Mouse (Mus musculus) embryonic facial prominence, embryonic 14.5 days (tissue): Measurements from ENCODE around the gene Elovl2. TPM values are rescaled to one million over a fixed set of nuclear protein-coding genes. Genes with fewer than 3 reads are reported as not detected.
A peak's percentile ranks its signal among the peaks of the same experiment; 100 is the strongest.
"Not testable (repeated sequence)": the region's sequence is repeated elsewhere in the genome, so short reads cannot be mapped to it uniquely, and the experiment has no call there.

Source experiments
- ATAC-seq: fragments of 200-750 bp; cut with Nextera tagmentation; 2 replicates; pipeline ENCODE4 v1.8.0; 2017; ENCODE audit warnings: low read depth, moderate number of reproducible peaks, moderate TSS enrichment
- DNase-seq: peaks from one replicate; pipeline ENCODE4 v3.0.0-alpha.2; 2015; ENCODE audit warnings: low spot score
- H3K27ac ChIP-seq: fragments of 300-500 bp; sonication (generic); replicated peaks from 2 replicates; pipeline ENCODE4 v1.5.1; 2014; ENCODE audit warnings: low read depth, mild to moderate bottlenecking, low read length, moderate library complexity
- H3K27me3 ChIP-seq: fragments of 300-500 bp; sonication (generic); replicated peaks from 2 replicates; pipeline ENCODE4 v1.6.1; 2014; ENCODE audit warnings: low read length; ENCODE audit not compliant: control insufficient read depth, insufficient read depth
- H3K36me3 ChIP-seq: fragments of 300-500 bp; sonication (generic); 2 replicates; pipeline ENCODE4 v1.6.1; 2014; ENCODE audit warnings: low read length, mixed read lengths; ENCODE audit not compliant: control insufficient read depth, insufficient read depth
- H3K4me1 ChIP-seq: fragments of 300-500 bp; sonication (generic); 2 replicates; pipeline ENCODE4 v1.6.1; 2014; ENCODE audit warnings: antibody characterized with exemption, low read length; ENCODE audit not compliant: control insufficient read depth, insufficient read depth
- H3K4me2 ChIP-seq: fragments of 300-500 bp; sonication (generic); 2 replicates; pipeline ENCODE4 v1.6.1; 2014; ENCODE audit warnings: low read depth, mild to moderate bottlenecking, low read length, moderate library complexity, mixed read lengths
- H3K4me3 ChIP-seq: fragments of 300-500 bp; sonication (generic); 2 replicates; pipeline ENCODE4 v1.5.1; 2014; ENCODE audit warnings: low read depth, mild to moderate bottlenecking, low read length
- H3K9ac ChIP-seq: fragments of 300-500 bp; sonication (generic); 2 replicates; pipeline ENCODE4 v1.6.1; 2014; ENCODE audit warnings: low read depth, mild to moderate bottlenecking, low read length, moderate library complexity, mixed read lengths
- H3K9me3 ChIP-seq: fragments of 300-500 bp; sonication (generic); 2 replicates; pipeline ENCODE4 v1.6.1; 2016; ENCODE audit warnings: low read length; ENCODE audit not compliant: control insufficient read depth
- WGBS: fragments of 180-500 bp; shearing (Covaris S2); extraction: QIAGEN DNeasy Blood & Tissue Kit; methylation state at CpG from one replicate; pipeline ENCODE4 v1.1.7; 2014; 5-methylcytosine and 5-hydroxymethylcytosine counted together
- polyA plus RNA-seq: library from polyadenylated mRNA; unstranded; fragments of >200 nt; fragmentation: Nextera tagmentation; extraction: Ambion mirVana; gene quantifications from 2 replicates; pipeline ENCODE4 v1.2.1, GENCODE M21; 2014

The Elovl2 gene
- polyA plus RNA-seq, 1 experiment from 2014 or later, result 2.8 TPM

GRCm38 (mm10) chr13:41252141-41252540 lies 31.9 kb upstream of the Elovl2 start:
- WGBS, result 78% methylated on average over 6 of the region's 6 CpGs

GRCm38 (mm10) chr13:41251667-41252066 lies 31.5 kb upstream of the Elovl2 start:
- Histone ChIP-seq H3K27me3 (no peaks in the 10 kb centered on the region), H3K4me3 (no peak overlapping the region; the same call in 1 of the 2 replicates), H3K9me3 (no peaks in the 10 kb centered on the region), H3K27ac (no peak overlapping the region), H3K36me3 (no peaks in the 10 kb centered on the region; the same call in 1 of the 2 replicates), H3K4me2 (no peak overlapping the region), H3K9ac (no peak overlapping the region), H3K4me1 (no peaks in the 10 kb centered on the region)
- ATAC-seq (no peak), DNase-seq (no peak)
- 65% methylated on average over 5 of the region's 5 CpGs for WGBS

More at GRCm38 (mm10) chr13:41252141-41252540, 31.9 kb upstream of the Elovl2 start:
- H3K9me3 ChIP-seq, result no peaks in the 10 kb centered on the region
- no peaks in the 10 kb centered on the region for H3K4me1 ChIP-seq
- DNase-seq (no peak), ATAC-seq (no peak)
- H3K36me3 ChIP-seq, result no peaks in the 10 kb centered on the region; the same call in 1 of the 2 replicates
- H3K4me2 ChIP-seq, result no peak overlapping the region
- no peaks in the 10 kb centered on the region for H3K27me3 ChIP-seq
- H3K27ac ChIP-seq, result no peak overlapping the region
- H3K4me3 ChIP-seq, result no peak overlapping the region
- H3K9ac ChIP-seq, result no peak overlapping the region

GRCm38 (mm10) chr13:41251232-41251631 lies 31.0 kb upstream of the Elovl2 start:
- not testable (repeated sequence) for DNase-seq, H3K27ac ChIP-seq, H3K9me3 ChIP-seq, H3K36me3 ChIP-seq, H3K9ac ChIP-seq, H3K4me1 ChIP-seq, H3K27me3 ChIP-seq, ATAC-seq
- peak overlapping the region; percentile 78; the same call in 1 of the 2 replicates for H3K4me3 ChIP-seq
- WGBS, result 78% methylated on average over 5 of the region's 5 CpGs
- H3K4me2 ChIP-seq, result peak overlapping the region; percentile 74; the same call in 1 of the 2 replicates

- H3K27me3 ChIP-seq, result no peaks in the 10 kb centered on the region
- ATAC-seq, result no peak
- H3K9me3 ChIP-seq, result no peaks in the 10 kb centered on the region
- no peaks in the 10 kb centered on the region; the same call in 1 of the 2 replicates for H3K36me3 ChIP-seq
- H3K27ac ChIP-seq, result peak overlapping the region; percentile 88
- H3K4me3 ChIP-seq, result peak overlapping the region; percentile 78
- no peaks in the 10 kb centered on the region for H3K4me1 ChIP-seq
- peak; percentile 24 for DNase-seq
- peak overlapping the region; percentile 89 for H3K9ac ChIP-seq
- peak overlapping the region; percentile 74 for H3K4me2 ChIP-seq
- 1% methylated on average over 24 of the region's 27 CpGs for WGBS
Observed at GRCm38 (mm10) chr13:41250318-41250981, 30.2 kb upstream of the Elovl2 start.

- Histone ChIP-seq H3K36me3 (no peaks in the 10 kb centered on the region; the same call in 1 of the 2 replicates), H3K27me3 (no peaks in the 10 kb centered on the region), H3K4me3 (peak within 1 kb of the TSS; percentile 78), H3K4me2 (peak within 1 kb of the TSS; percentile 74), H3K4me1 (no peaks in the 10 kb centered on the region), H3K9ac (peak within 1 kb of the TSS; percentile 89), H3K9me3 (no peaks in the 10 kb centered on the region), H3K27ac (peak within 1 kb of the TSS; percentile 88)
- WGBS, result 0% methylated on average over 18 of the region's 78 CpGs
- peak; percentile 98 for ATAC-seq
- DNase-seq, result peak; percentile 99
Observed at GRCm38 (mm10) chr13:41249538-41250317, 29.5 kb upstream of the Elovl2 start, which contains the start of gene Smim13. TSS of gene Smim13 (plus strand) at chr13:41249844.

- no peaks in the 10 kb centered on the region for H3K36me3 ChIP-seq
- 38% methylated on average over 12 of the region's 12 CpGs for WGBS
- ATAC-seq, result peak; percentile 11; the same call in 1 of the 2 replicates
Observed at GRCm38 (mm10) chr13:41248751-41249520, 28.7 kb upstream of the Elovl2 start.

GRCm38 (mm10) chr13:41244306-41244830 lies 24.2 kb upstream of the Elovl2 start:
- ATAC-seq (no peak; the same call in 1 of the 2 replicates), DNase-seq (no peak)
- no peak overlapping the region for H3K4me3 ChIP-seq
- H3K27ac ChIP-seq, result no peak overlapping the region
- H3K27me3 ChIP-seq, result no peaks in the 10 kb centered on the region
- 50% methylated on average over 6 of the region's 6 CpGs for WGBS
- no peaks in the 10 kb centered on the region for H3K36me3 ChIP-seq
- no peaks in the 10 kb centered on the region for H3K9me3 ChIP-seq
- no peak overlapping the region for H3K9ac ChIP-seq
- H3K4me2 ChIP-seq, result no peak overlapping the region
- H3K4me1 ChIP-seq, result no peaks in the 10 kb centered on the region

More at GRCm38 (mm10) chr13:41248751-41249520, 28.7 kb upstream of the Elovl2 start:
- H3K27me3 ChIP-seq, result no peaks in the 10 kb centered on the region
- peak overlapping the region; percentile 74 for H3K4me2 ChIP-seq
- DNase-seq, result peak; percentile 81
- H3K4me3 ChIP-seq, result peak overlapping the region; percentile 78
- peak overlapping the region; percentile 89 for H3K9ac ChIP-seq
- H3K27ac ChIP-seq, result peak overlapping the region; percentile 88
- H3K9me3 ChIP-seq, result no peaks in the 10 kb centered on the region
- H3K4me1 ChIP-seq, result no peaks in the 10 kb centered on the region

GRCm38 (mm10) chr13:41241557-41241956 lies 21.4 kb upstream of the Elovl2 start:
- no peaks in the 10 kb centered on the region for H3K9me3 ChIP-seq
- no peak overlapping the region for H3K4me2 ChIP-seq
- H3K4me1 ChIP-seq, result no peaks in the 10 kb centered on the region
- DNase-seq (no peak), ATAC-seq (no peak)
- no peak overlapping the region for H3K4me3 ChIP-seq
- H3K36me3 ChIP-seq, result no peaks in the 10 kb centered on the region
- WGBS, result 59% methylated on average over 2 of the region's 2 CpGs
- no peak overlapping the region for H3K9ac ChIP-seq
- H3K27ac ChIP-seq, result no peak overlapping the region
- H3K27me3 ChIP-seq, result no peaks in the 10 kb centered on the region
